Mouse (Mus musculus) myocyte (in vitro differentiated cells): ENCODE data around the gene Ahnak. TPM values are rescaled to one million over a fixed set of nuclear protein-coding genes. Genes with fewer than 3 reads are reported as not detected.

Experiments
- H3K27me3 ChIP-seq: one replicate; pipeline ENCODE4 v1.6.1; 2011; ENCODE audit not compliant: control insufficient read depth, insufficient read depth, insufficient read length
- H3K36me3 ChIP-seq: one replicate; pipeline ENCODE4 v1.6.1; 2011; ENCODE audit not compliant: control insufficient read depth, insufficient read depth
- H3K4me2 ChIP-seq: one replicate; pipeline ENCODE4 v1.6.1; 2011; ENCODE audit warnings: low read depth, control low read depth
- H3K4me3 ChIP-seq: one replicate; pipeline ENCODE4 v1.5.1; 2011; ENCODE audit warnings: mild to moderate bottlenecking, control low read depth, moderate library complexity
- H3K79me2 ChIP-seq: one replicate; pipeline ENCODE4 v1.6.1; 2011; ENCODE audit not compliant: control insufficient read depth, insufficient read depth
- H3ac ChIP-seq: one replicate; pipeline ENCODE4 v1.6.1; 2011; ENCODE audit not compliant: control insufficient read depth, insufficient read length
- CEBPB ChIP-seq: IDR thresholded peaks from 2 replicates; pipeline ENCODE4 v1.6.1; 2011; ENCODE audit warnings: mild to moderate bottlenecking, moderate library complexity; ENCODE audit not compliant: poor library complexity, insufficient read depth, severe bottlenecking
- E2F4 ChIP-seq: IDR thresholded peaks from one replicate; pipeline ENCODE4 v1.6.1; 2011; ENCODE audit warnings: mild to moderate bottlenecking, control low read depth, moderate library complexity; ENCODE audit not compliant: insufficient read depth
- MAX ChIP-seq: IDR thresholded peaks from one replicate; pipeline ENCODE4 v1.6.1; 2011; ENCODE audit warnings: low read depth, mild to moderate bottlenecking, control low read depth
- MYOD1 ChIP-seq, 3 experiments: IDR thresholded peaks; one replicate each; pipeline ENCODE4 v1.6.1; 2011; ENCODE audit warnings: control low read depth in 2 of 3, low read depth in 2 of 3, mild to moderate bottlenecking in 2 of 3, moderate library complexity in 1 of 3; ENCODE audit not compliant: insufficient read length in 2 of 3, control insufficient read depth in 1 of 3
- MYOG ChIP-seq, 3 experiments: IDR thresholded peaks; one replicate each; pipeline ENCODE4 v1.6.1; 2011; ENCODE audit warnings: control low read depth in 2 of 3, low read depth in 2 of 3, mild to moderate bottlenecking in 2 of 3; ENCODE audit not compliant: insufficient read length in 2 of 3, control insufficient read depth in 1 of 3, insufficient read depth in 1 of 3
- POLR2A ChIP-seq: IDR thresholded peaks from one replicate; pipeline ENCODE4 v1.6.1; 2011; ENCODE audit warnings: low read depth, mild to moderate bottlenecking, control low read depth, moderate library complexity; ENCODE audit not compliant: insufficient read length
- POLR2AphosphoS2 ChIP-seq: IDR thresholded peaks from one replicate; pipeline ENCODE4 v1.6.1; 2011; ENCODE audit warnings: low read depth, control low read depth; ENCODE audit not compliant: insufficient read length
- REST ChIP-seq: IDR thresholded peaks from one replicate; pipeline ENCODE4 v1.6.1; 2011; ENCODE audit warnings: mild to moderate bottlenecking, control low read depth, moderate library complexity; ENCODE audit not compliant: insufficient read depth, insufficient read length
- SRF ChIP-seq: IDR thresholded peaks from one replicate; pipeline ENCODE4 v1.6.1; 2011; ENCODE audit warnings: low read depth; ENCODE audit not compliant: control insufficient read depth, insufficient read length
- TCF12 ChIP-seq: IDR thresholded peaks from one replicate; pipeline ENCODE4 v1.6.1; 2011; ENCODE audit warnings: mild to moderate bottlenecking, control low read depth; ENCODE audit not compliant: poor library complexity, insufficient read depth, severe bottlenecking
- TCF3 ChIP-seq: IDR thresholded peaks from one replicate; pipeline ENCODE4 v1.6.1; 2011; ENCODE audit warnings: low read depth, control low read depth; ENCODE audit not compliant: insufficient read length
- USF1 ChIP-seq: IDR thresholded peaks from one replicate; pipeline ENCODE4 v1.6.1; 2011; ENCODE audit warnings: low read depth, mild to moderate bottlenecking, control low read depth, moderate library complexity
- polyA plus RNA-seq: library from polyadenylated mRNA; unstranded; fragments of >200 nt; fragmentation: generic; extraction: Trizol; gene quantifications from one replicate; pipeline ENCODE4 v1.2.1, GENCODE M21; 2012; ENCODE audit warnings: missing spikeins

Gene Ahnak
- polyA plus RNA-seq, 1 experiment: 93.3 TPM

- no peaks in the 10 kb centered on the region for H3K36me3 ChIP-seq
- H3K27me3 ChIP-seq: no peaks in the 10 kb centered on the region
- peak overlapping the region; percentile 66 for H3K4me2 ChIP-seq
- H3K79me2 ChIP-seq: no peaks in the 10 kb centered on the region
- H3K4me3 ChIP-seq: no peak overlapping the region
- H3ac ChIP-seq: no peak overlapping the region
- TF ChIP-seq POLR2A (no peak), USF1 (no peak), MYOD1 (IDR thresholded peaks at IDR 0.05; ENCODE audit: control insufficient read depth in 1 of 3, insufficient read length in 2 of 3, low read depth in 2 of 3) (peak in 1 of 3 experiments; percentile 56), E2F4 (no peak), TCF12 (peak; percentile 42), SRF (no peak), CEBPB (no peak), POLR2AphosphoS2 (no peak), MYOG (IDR thresholded peaks at IDR 0.05; ENCODE audit: control insufficient read depth in 1 of 3, insufficient read depth in 1 of 3, insufficient read length in 2 of 3, low read depth in 2 of 3) (peak in 1 of 3 experiments; percentile 57), TCF3 (no peak), MAX (no peak)
These were observed 63.8 kb downstream of the Ahnak start for GRCm38 (mm10) chr19:9052803-9053431.

GRCm38 (mm10) chr19:9055153-9055552, 66.1 kb downstream of the Ahnak start:
- Histone ChIP-seq H3K27me3 (no peaks in the 10 kb centered on the region), H3K79me2 (no peaks in the 10 kb centered on the region), H3K4me2 (no peak overlapping the region), H3K36me3 (no peaks in the 10 kb centered on the region), H3K4me3 (no peak overlapping the region), H3ac (no peak overlapping the region)
- TF ChIP-seq CEBPB: peak; percentile 80; the same call in 1 of the 2 replicates
- TF ChIP-seq POLR2AphosphoS2: no peak

GRCm38 (mm10) chr19:9055703-9056355, 66.7 kb downstream of the Ahnak start:
- H3K4me2 ChIP-seq: no peak overlapping the region
- no peak overlapping the region for H3ac ChIP-seq
- no peaks in the 10 kb centered on the region for H3K27me3 ChIP-seq
- H3K79me2 ChIP-seq: no peaks in the 10 kb centered on the region
- no peaks in the 10 kb centered on the region for H3K36me3 ChIP-seq
- TF ChIP-seq TCF3 (no peak), TCF12 (no peak), MAX (no peak), USF1 (no peak), REST (no peak), POLR2AphosphoS2 (no peak), CEBPB (no peak), MYOG (IDR thresholded peaks at IDR 0.05; ENCODE audit: control insufficient read depth in 1 of 3, insufficient read depth in 1 of 3, insufficient read length in 2 of 3, low read depth in 2 of 3) (no peak), SRF (no peak), MYOD1 (IDR thresholded peaks at IDR 0.05; ENCODE audit: control insufficient read depth in 1 of 3, insufficient read length in 2 of 3, low read depth in 2 of 3) (no peak), E2F4 (no peak), POLR2A (no peak)
- H3K4me3 ChIP-seq: no peak overlapping the region

GRCm38 (mm10) chr19:9057679-9058078, 68.6 kb downstream of the Ahnak start:
- TF ChIP-seq TCF3 (no peak), USF1 (no peak), SRF (no peak), MYOD1 (IDR thresholded peaks at IDR 0.05; ENCODE audit: control insufficient read depth in 1 of 3, insufficient read length in 2 of 3, low read depth in 2 of 3) (no peak), CEBPB (no peak), REST (no peak), POLR2A (no peak), POLR2AphosphoS2 (no peak), TCF12 (no peak), E2F4 (no peak)
- Histone ChIP-seq H3K79me2 (no peaks in the 10 kb centered on the region), H3K36me3 (no peaks in the 10 kb centered on the region), H3ac (no peak overlapping the region), H3K27me3 (no peaks in the 10 kb centered on the region), H3K4me2 (peak overlapping the region; percentile 77), H3K4me3 (no peak overlapping the region)

- H3K27me3 ChIP-seq: no peaks in the 10 kb centered on the region
- H3K4me3 ChIP-seq: no peak overlapping the region
- no peaks in the 10 kb centered on the region for H3K36me3 ChIP-seq
- H3ac ChIP-seq: no peak overlapping the region
- H3K79me2 ChIP-seq: no peaks in the 10 kb centered on the region
- H3K4me2 ChIP-seq: peak overlapping the region; percentile 77
- TF ChIP-seq USF1: no peak
- peak in 1 of 3 experiments; percentile 6 for TF ChIP-seq MYOD1 (IDR thresholded peaks at IDR 0.05; ENCODE audit: control insufficient read depth in 1 of 3, insufficient read length in 2 of 3, low read depth in 2 of 3)
- TF ChIP-seq REST: no peak
- TF ChIP-seq POLR2AphosphoS2: no peak
- TF ChIP-seq SRF: no peak
- TF ChIP-seq TCF3: no peak
- TF ChIP-seq TCF12: no peak
- no peak for TF ChIP-seq MAX
- TF ChIP-seq POLR2A: no peak
- TF ChIP-seq E2F4: no peak
- no peak for TF ChIP-seq MYOG (IDR thresholded peaks at IDR 0.05; ENCODE audit: control insufficient read depth in 1 of 3, insufficient read depth in 1 of 3, insufficient read length in 2 of 3, low read depth in 2 of 3)
- peak; percentile 2; the same call in 1 of the 2 replicates for TF ChIP-seq CEBPB
These were observed 69.3 kb downstream of the Ahnak start for GRCm38 (mm10) chr19:9058331-9058884.
